Mouse (Mus musculus) E14TG2a.4 (cell line): ENCODE data around the gene Olfr693.

Source experiments
- CTCF ChIP-seq: conservative IDR thresholded peaks from 2 replicates; pipeline ENCODE4 v1.5.1; 2014; ENCODE audit warnings: low read length
- NANOG ChIP-seq: IDR thresholded peaks from 2 replicates; pipeline ENCODE4 v1.6.1; 2014; ENCODE audit warnings: borderline replicate concordance, low read length, mixed read lengths
- POU5F1 ChIP-seq: IDR thresholded peaks from 2 replicates; pipeline ENCODE4 v1.6.1; 2014; ENCODE audit warnings: low read length, borderline replicate concordance

GRCm38 (mm10) chr7:106635560-106635959 lies 44.8 kb downstream of the Olfr693 start:
- TF ChIP-seq CTCF (no peak), POU5F1 (no peak), NANOG (no peak)
